Mouse (Mus musculus) layer of hippocampus, postnatal 10 days (tissue): Measurements from ENCODE around the gene Tspan14. TPM values are rescaled to one million over a fixed set of nuclear protein-coding genes. Genes with fewer than 3 reads are reported as not detected.

Source experiments
- DNase-seq, 2 experiments: peaks; one replicate each; pipeline ENCODE4 v3.0.0; 2021; ENCODE audit warnings: low spot score in 2 of 2
- total RNA-seq, 2 experiments: library from RNA; stranded (reverse); gene quantifications; 2 replicates each; pipeline ENCODE4 v1.2.3; 2021

The Tspan14 gene
- total RNA-seq, 2 experiments from 2014 or later, result 47.3 to 48.7 TPM

DNA sequence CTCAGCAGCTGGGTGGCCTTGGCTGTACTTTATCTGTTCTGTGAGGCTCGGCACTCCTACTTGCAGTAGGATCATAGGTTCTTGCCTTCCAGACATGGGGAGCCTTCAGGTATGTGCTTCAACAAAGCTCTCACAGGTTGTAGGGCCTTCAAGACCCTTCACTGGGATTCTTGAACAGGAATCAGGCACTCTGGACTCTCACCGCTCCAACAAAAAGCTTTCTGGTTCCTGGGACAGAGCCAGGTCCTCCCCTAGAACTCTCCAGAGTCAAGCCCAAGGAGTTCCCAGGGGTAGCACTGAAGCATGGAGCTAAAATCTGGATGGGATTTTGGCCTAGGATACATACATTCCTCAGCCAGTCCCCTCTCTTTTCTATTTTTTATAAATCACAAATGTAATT, 77.4 kb downstream of the Tspan14 start:
- no peak for DNase-seq

DNA sequence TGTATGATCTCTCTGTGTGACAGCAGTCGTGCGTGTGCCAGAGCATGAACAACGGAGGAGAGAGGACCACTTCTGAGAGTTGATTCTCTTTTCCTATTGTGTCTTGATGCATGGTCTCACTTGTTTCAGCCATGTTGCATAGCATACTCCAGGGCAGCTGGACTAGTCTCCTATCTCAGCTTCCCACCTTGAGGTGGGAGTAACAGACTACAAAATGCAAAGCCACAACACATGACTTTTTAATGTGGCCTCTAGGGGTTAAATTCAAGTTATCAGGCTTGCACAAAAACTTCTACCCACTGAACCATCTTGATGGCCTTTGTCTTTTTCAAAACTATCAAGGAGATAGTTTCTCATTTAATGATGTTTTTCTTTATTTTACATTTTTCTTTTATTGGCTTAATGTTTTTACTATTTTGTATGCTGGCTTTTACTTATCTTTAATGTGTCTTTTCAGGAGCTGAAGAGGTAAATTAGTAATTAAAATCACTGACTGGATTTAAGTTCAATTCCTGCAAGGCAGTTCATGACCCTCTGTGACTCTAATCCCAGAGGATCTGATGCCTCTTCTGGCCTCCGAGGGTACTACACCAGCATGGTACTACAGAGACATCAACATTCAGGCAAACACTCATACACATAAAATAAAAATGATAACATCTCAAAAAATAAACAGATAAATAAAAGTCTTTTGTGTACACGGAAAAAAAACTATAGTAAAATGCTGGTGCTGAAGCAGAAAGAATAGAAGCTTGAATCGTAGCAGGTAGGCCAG, 80.0 kb downstream of the Tspan14 start:
- no peak for DNase-seq

DNA sequence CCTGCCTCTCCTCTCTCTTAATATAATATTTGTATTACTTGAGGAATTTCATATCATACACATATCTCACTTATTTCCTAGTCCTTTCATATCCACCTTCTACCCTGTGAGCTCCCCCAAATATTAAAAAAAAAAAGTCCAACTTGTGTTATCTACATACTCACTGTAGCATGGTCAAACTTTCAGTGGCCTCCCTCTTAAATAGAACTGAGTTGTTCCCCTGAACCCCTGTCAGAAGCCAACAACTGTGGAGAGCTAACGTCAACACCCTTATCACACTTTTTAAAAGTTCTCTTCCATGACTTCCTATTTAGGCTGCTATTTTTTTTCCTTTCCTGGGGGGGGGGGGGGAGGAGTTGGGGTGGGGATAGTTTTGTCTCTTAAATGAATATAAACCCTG, 80.9 kb downstream of the Tspan14 start:
- no peak for DNase-seq

DNA sequence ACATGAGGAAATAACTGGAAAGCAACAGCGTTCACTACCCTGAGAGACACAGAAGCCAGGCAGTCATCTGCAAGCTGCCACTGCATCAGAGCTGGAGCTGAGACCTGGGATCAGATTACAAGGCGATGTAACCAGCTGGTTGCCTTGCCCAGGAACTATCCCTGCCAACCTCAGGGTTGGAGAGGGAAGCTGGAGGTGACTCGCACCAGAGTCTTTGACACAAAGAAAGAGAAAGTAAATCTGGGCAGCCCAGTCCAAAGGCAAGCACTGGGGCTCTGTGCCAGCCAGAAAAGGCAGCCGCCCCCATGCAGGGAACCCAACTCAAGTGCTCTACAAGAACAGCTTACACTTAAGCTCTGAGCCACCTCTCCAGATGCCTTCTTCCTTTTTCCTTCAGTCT, 81.4 kb downstream of the Tspan14 start:
- no peak for DNase-seq

DNA sequence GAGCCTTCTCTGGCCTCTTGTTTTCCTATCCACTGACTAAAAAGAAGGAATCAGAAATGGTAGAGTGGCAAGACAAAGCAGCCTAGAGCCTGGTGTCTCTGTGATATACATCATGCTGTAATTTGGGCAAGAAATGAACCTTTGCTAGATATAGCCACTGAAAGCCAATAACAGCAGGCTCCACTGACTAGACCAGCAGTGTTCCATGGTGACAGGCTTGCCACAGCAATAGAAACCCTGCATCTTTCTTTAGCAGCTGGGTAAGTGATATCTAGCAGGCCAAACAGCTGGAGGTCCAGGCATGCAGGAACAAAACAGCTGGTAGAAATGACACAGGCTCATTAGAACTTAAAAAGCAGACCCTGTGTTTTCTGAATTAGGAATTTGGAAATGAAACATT, 92.0 kb downstream of the Tspan14 start:
- no peak for DNase-seq

DNA sequence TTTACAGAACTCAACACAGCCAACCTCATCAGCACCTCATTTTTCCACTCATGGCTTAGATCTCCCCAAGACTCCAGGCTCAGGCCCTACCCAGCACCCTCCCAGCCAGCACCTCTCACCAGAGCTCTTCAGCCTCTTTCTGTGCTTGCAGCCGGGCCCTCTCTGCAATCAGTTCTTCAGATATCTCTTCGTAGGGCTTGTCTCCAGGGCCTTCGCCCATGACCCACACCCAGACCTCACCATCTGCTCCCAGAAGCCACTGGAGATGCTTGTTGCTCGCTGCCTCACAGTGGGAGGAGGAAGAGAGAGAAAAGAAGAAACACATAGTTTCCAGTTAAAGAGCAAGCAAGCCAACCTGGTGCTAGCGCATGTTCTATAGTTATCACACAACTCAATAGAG, 92.6 kb downstream of the Tspan14 start:
- DNase-seq, result no peak

DNA sequence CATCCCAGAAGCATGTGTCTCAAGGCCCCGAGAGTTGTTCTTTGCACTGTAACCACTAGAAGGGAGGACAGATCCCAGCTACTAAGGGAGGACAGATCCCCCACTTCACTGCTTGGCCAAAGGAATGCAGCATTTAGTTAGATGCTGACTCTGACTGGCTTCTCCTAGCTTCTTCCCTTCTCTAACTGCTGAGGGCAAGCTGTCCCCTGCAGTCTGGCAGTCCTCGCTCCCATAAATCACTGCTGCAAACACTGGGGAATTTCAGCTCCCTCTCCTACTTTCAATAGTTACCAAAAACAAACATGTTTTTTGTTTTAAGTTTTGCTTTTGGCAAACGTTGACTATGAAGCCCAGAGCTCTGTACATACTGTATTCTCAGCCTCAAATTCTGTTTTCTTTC, 96.0 kb downstream of the Tspan14 start:
- no peak for DNase-seq

DNA sequence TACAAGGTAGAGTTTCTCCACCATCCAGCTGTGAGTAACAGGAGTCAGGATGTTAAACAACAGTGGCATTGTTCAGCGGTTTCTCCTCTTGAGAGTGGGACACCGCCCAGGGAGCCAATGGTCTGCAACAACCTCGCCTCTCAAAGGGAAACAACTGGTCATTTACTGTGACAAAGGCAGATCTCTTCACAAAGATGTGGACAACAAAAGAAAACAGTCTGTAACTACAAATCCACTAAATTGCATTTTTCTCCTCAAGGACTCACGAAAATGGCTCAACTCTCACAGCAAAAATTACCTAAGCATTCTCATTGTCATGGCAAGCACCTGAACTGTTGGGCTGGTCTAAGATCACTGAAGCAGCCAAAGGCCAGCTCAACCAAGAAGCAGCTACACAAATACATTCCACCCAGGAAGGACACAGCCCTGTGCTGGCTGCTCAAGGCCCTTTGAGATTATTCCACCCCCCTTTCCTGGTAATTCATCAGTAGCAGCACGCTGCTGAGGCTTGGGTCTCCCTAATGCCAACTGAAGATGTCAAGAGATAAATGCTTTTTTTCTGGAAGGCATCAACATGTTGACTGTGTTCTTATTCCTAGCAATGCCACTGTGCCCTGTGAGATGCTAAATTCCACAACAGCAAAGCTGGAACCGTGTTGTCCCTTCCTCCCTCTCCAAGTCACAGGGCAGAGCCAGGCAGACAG, 101.6 kb downstream of the Tspan14 start:
- no peak for DNase-seq

DNA sequence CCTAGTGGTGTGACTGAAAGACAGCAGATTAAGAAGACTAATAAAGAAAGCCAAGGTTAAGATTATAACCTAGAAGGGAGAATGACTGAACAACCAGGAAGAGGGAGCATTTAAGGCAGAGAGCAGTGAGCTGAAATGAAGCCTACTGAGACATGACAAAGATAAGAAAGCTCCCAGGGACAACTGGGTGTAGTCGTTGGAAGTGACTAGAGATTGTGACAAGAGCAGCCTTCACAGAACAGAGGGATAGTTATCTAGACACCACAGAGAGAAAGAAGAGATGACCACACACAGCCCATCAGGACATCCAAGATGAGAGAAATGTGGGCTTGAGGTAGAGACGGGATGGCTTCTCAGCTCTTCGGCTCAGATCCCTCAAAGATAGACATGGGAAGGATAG, 102.9 kb downstream of the Tspan14 start:
- DNase-seq, result no peak

DNA sequence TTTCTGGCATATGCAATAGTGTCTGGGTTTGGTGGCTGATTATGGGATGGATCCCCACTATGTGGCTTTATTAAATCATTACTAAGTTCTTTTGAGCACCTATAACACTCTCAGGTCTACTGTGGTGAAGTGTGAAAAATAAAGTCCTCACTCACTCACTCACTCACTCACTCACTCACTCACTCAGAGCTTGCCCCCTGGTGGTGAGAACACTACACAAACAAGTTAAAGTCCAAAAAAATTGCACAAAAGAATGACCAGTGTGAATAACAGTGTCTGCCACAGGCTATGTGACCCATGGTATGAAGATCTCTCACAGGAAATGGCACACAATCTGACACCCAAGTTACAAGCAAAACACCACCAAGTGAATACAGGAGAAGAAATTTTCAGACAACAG, 103.6 kb downstream of the Tspan14 start:
- no peak for DNase-seq

Other genes starting within 250 kb of the Tspan14 start
- 1 to 10 TPM; 1.6 to 3.3 TPM for gene Sh2d4b, start 73.5 kb downstream of the Tspan14 start, total RNA-seq
- gene Fam213a, start 47.0 kb upstream of the Tspan14 start, total RNA-seq, result 100 to 1,000 TPM; 132 to 150 TPM
- gene Dydc2, start 102.4 kb upstream of the Tspan14 start, total RNA-seq, result 1 to 10 TPM in 1 of 2 experiments, under 1 TPM in 1; 0.71 to 1.2 TPM
- not detected for gene Dydc1, start 106.1 kb upstream of the Tspan14 start, total RNA-seq
- gene Mat1a, start 138.2 kb upstream of the Tspan14 start, total RNA-seq, result not detected
- gene Sftpa1, start 165.0 kb upstream of the Tspan14 start, total RNA-seq, result not detected
- not detected for gene Mbl1, start 184.7 kb upstream of the Tspan14 start, total RNA-seq
- gene Sftpd, start 218.3 kb upstream of the Tspan14 start, total RNA-seq, result not detected